In genomic region chr16:10542698-10543365, GRCm38 (mm10) we compare ENCODE assay signal across 8 mouse cellular contexts. TPM values are rescaled to one million over a fixed set of nuclear protein-coding genes. Genes with fewer than 3 reads are reported as not detected.
DNase-seq lines count a peak whose midpoint lies in the region; ATAC-seq lines count a peak whose summit lies in the region.

Gene Dexi (minus strand): TSS chr16:10543054.

- H3K9ac ChIP-seq in hindbrain, embryonic 15.5 days, result peak within 1 kb of the TSS; percentile 84

- peak within 1 kb of the TSS; percentile 79 for H3K4me2 ChIP-seq in hindbrain, embryonic 15.5 days

- peaks cover 71% of the 10 kb centered on the region for H3K4me1 ChIP-seq in hindbrain, embryonic 15.5 days (replicated peaks)

- peak within 1 kb of the TSS; percentile 79 for H3K27ac ChIP-seq in hindbrain, embryonic 15.5 days (replicated peaks)

- peak; percentile 95 for DNase-seq in T-cell, adult 2 months (ENCODE audit: low spot score)
- DNase-seq in cerebellum, postnatal 36 days, result peak; percentile 94
- peak; percentile 95 to 97 for DNase-seq in frontal cortex, postnatal 36 days (ENCODE audit: low spot score in 2 of 2)
- peak; percentile 97 for DNase-seq in left cerebral cortex, adult 11 months (ENCODE audit: low spot score)
- peak; percentile 95 to 98 for DNase-seq in lung, postnatal 4 days
- DNase-seq in retina, postnatal 7 days (ENCODE audit: low read depth, low spot score), result peak; percentile 90
- peak; percentile 87 for DNase-seq in urinary bladder, adult 2 months (ENCODE audit: low spot score)

- H3K4me3 ChIP-seq in hindbrain, embryonic 15.5 days, result peak within 1 kb of the TSS; percentile 74

- H3K9me3 ChIP-seq in hindbrain, embryonic 15.5 days, result no peaks in the 10 kb centered on the region

- peak; percentile 95 for ATAC-seq in hindbrain, embryonic 15.5 days (ENCODE audit: low FRiP score, low read depth)

- no peaks in the 10 kb centered on the region for H3K36me3 ChIP-seq in hindbrain, embryonic 15.5 days

- WGBS in hindbrain, embryonic 15.5 days, result under 1% methylated on average over 46 of the region's 61 CpGs

- no peaks in the 10 kb centered on the region for H3K27me3 ChIP-seq in hindbrain, embryonic 15.5 days

RNA-seq across cellular contexts. Expression of gene Dexi, which starts in this region (rescaled TPM):
- polyA plus RNA-seq in hindbrain, embryonic 15.5 days (2015; fragmentation: Nextera tagmentation; extraction: Ambion mirVana), result 18.1 and 19.3 TPM in 2 replicates
- 32.1 and 35.1 TPM in 2 replicates for polyA plus RNA-seq in urinary bladder, adult 2 months (2012; rRNA removed)

Comparison
In these comparisons a context has a peak if more than half of its experiments do, and no peak if none do; other contexts are left out.
1. Peak in every context shown above with its lines: DNase-seq, ATAC-seq, H3K4me3 ChIP-seq and H3K27ac ChIP-seq.